Mouse (Mus musculus) adrenal gland, adult 2 months (tissue): ENCODE data around the gene Rps6ka4. TPM values are rescaled to one million over a fixed set of nuclear protein-coding genes. Genes with fewer than 3 reads are reported as not detected.

Experiments used
- microRNA-seq, 2 experiments: library from miRNA; unstranded; fragments of <30 nt; microRNA quantifications; one replicate each; pipeline ENCODE4 v1.2.0; 2021
- polyA plus RNA-seq: library from polyadenylated mRNA; depleted of rRNA; stranded (reverse); fragments of >200 nt; gene quantifications from 2 replicates; pipeline ENCODE4 v1.2.3, GENCODE M21; 2012; rRNA removed
- total RNA-seq, 2 experiments: library from RNA; stranded (reverse); gene quantifications; 2 replicates each; pipeline ENCODE4 v1.2.3; 2021

Gene Rps6ka4
- total and polyA plus RNA-seq, 3 experiments, result 18.1 to 48.2 (median 32.3) TPM

Small RNAs within 50 kb of the gene (microRNA-seq; reads per million reads assigned to microRNA genes)
- 0 reads per million in 2 experiments for gene Mir5046

Other genes starting within 250 kb of the Rps6ka4 start
- 1 to 10 TPM; 1.9 to 2.1 TPM for gene Ccdc88b, start 17.6 kb upstream of the Rps6ka4 start, total RNA-seq
- gene Ccdc88b, start 17.6 kb upstream of the Rps6ka4 start, polyA plus RNA-seq, result 3.2 and 4.3 TPM in 2 replicates
- gene Trmt112, start 69.1 kb upstream of the Rps6ka4 start, total RNA-seq, result 100 to 1,000 TPM; 103 to 118 TPM
- 197 and 206 TPM in 2 replicates for gene Trmt112, start 69.1 kb upstream of the Rps6ka4 start, polyA plus RNA-seq
- 100 to 1,000 TPM; 297 to 298 TPM for gene Prdx5, start 69.5 kb upstream of the Rps6ka4 start, total RNA-seq
- gene Prdx5, start 69.5 kb upstream of the Rps6ka4 start, polyA plus RNA-seq, result 90.2 and 91.2 TPM in 2 replicates
- gene Esrra, start 81.2 kb upstream of the Rps6ka4 start, total RNA-seq, result 10 to 100 TPM; 29.3 to 62.8 TPM
- 67.6 and 87.7 TPM in 2 replicates for gene Esrra, start 81.2 kb upstream of the Rps6ka4 start, polyA plus RNA-seq
- gene Catsperz, start 84.7 kb upstream of the Rps6ka4 start, total RNA-seq, result under 1 TPM in 1 of 2 experiments, not detected in 1; 0.58 TPM
- gene Catsperz, start 84.7 kb upstream of the Rps6ka4 start, polyA plus RNA-seq, result not detected in 2 replicates
- under 1 TPM in 1 of 2 experiments, not detected in 1; 0.31 TPM for gene Kcnk4, start 93.9 kb upstream of the Rps6ka4 start, total RNA-seq
- gene Kcnk4, start 93.9 kb upstream of the Rps6ka4 start, polyA plus RNA-seq, result 0.06 TPM in 1 of 2 replicates, not detected in the other
- gene Bad, start 101.2 kb upstream of the Rps6ka4 start, total RNA-seq, result 10 to 100 TPM; 44.7 to 58.7 TPM
- 91.2 and 102 TPM in 2 replicates for gene Bad, start 101.2 kb upstream of the Rps6ka4 start, polyA plus RNA-seq
- 10 to 100 TPM; 47.9 to 51.5 TPM for gene Gpr137, start 101.8 kb upstream of the Rps6ka4 start, total RNA-seq
- 202 and 223 TPM in 2 replicates for gene Gpr137, start 101.8 kb upstream of the Rps6ka4 start, polyA plus RNA-seq
- 100 to 1,000 TPM; 123 to 288 TPM for gene Ppp1r14b, start 134.3 kb upstream of the Rps6ka4 start, total RNA-seq
- gene Ppp1r14b, start 134.3 kb upstream of the Rps6ka4 start, polyA plus RNA-seq, result 156 and 181 TPM in 2 replicates
- gene Plcb3, start 135.8 kb upstream of the Rps6ka4 start, total RNA-seq, result 10 to 100 TPM; 34.1 to 47.8 TPM
- gene Plcb3, start 135.8 kb upstream of the Rps6ka4 start, polyA plus RNA-seq, result 69.1 and 87.1 TPM in 2 replicates
- gene Fkbp2, start 139.9 kb upstream of the Rps6ka4 start, total RNA-seq, result 100 to 1,000 TPM; 110 to 119 TPM
- gene Fkbp2, start 139.9 kb upstream of the Rps6ka4 start, polyA plus RNA-seq, result 31.3 and 35.4 TPM in 2 replicates
- 100 to 1,000 TPM; 109 to 131 TPM for gene Vegfb, start 147.0 kb upstream of the Rps6ka4 start, total RNA-seq
- gene Vegfb, start 147.0 kb upstream of the Rps6ka4 start, polyA plus RNA-seq, result 149 and 263 TPM in 2 replicates
- 10 to 100 TPM; 42.6 to 50.7 TPM for gene Dnajc4, start 151.9 kb upstream of the Rps6ka4 start, total RNA-seq
- gene Dnajc4, start 151.9 kb upstream of the Rps6ka4 start, polyA plus RNA-seq, result 43.0 and 47.5 TPM in 2 replicates
- gene Nudt22, start 155.5 kb upstream of the Rps6ka4 start, total RNA-seq, result 10 to 100 TPM; 28.3 to 40.7 TPM
- gene Nudt22, start 155.5 kb upstream of the Rps6ka4 start, polyA plus RNA-seq, result 122 and 130 TPM in 2 replicates
- 10 to 100 TPM; 11.5 to 16.3 TPM for gene Trpt1, start 155.5 kb upstream of the Rps6ka4 start, total RNA-seq
- gene Trpt1, start 155.5 kb upstream of the Rps6ka4 start, polyA plus RNA-seq, result 18.1 and 20.3 TPM in 2 replicates
- gene Fermt3, start 178.8 kb upstream of the Rps6ka4 start, total RNA-seq, result 1 to 10 TPM; 6.7 to 7.1 TPM
- 10.4 and 10.8 TPM in 2 replicates for gene Fermt3, start 178.8 kb upstream of the Rps6ka4 start, polyA plus RNA-seq
- gene Stip1, start 199.3 kb upstream of the Rps6ka4 start, total RNA-seq, result 100 to 1,000 TPM; 175 to 323 TPM
- 22.8 and 43.0 TPM in 2 replicates for gene Stip1, start 199.3 kb upstream of the Rps6ka4 start, polyA plus RNA-seq
- gene Macrod1, start 216.2 kb upstream of the Rps6ka4 start, total RNA-seq, result 10 to 100 TPM; 56.4 to 65.1 TPM
- 134 and 138 TPM in 2 replicates for gene Macrod1, start 216.2 kb upstream of the Rps6ka4 start, polyA plus RNA-seq